Comparison of ENCODE assay signal across 31 mouse cellular contexts in the genomic region with DNA sequence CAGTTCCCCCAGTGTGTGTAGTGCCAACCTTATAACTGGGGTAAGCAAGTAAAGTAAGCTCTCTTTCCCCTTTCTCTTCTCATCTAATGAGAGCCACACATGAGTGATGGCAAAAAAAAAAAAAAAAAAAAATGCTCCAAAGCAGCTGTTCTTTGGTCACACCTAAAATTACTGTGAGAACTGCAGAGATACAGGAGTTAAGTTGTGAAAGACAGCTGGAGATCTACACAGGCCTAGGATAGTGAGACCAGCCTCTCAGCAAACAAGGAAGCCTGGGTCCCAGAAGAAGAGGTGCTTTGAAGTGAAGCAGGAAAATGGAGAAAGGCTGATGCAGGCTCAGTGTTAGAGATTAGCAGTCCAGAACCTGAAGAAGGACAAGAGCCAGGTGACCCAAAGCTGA. TPM values are rescaled to one million over a fixed set of nuclear protein-coding genes. Genes with fewer than 3 reads are reported as not detected.
DNase-seq lines count a peak whose midpoint lies in the region; ATAC-seq lines count a peak whose summit lies in the region.
"Had no signal": no experiment of that assay in that cellular context is flagged by ENCODE, and none has a peak within 500 bp of the region (broad histone marks: within the 10 kb centered on the region; RNA-seq: fewer than 3 reads in every experiment).

No protein-coding gene starts in this region.

- H3K4me1 ChIP-seq in kidney, embryonic 14.5 days (ENCODE audit: control insufficient read depth, insufficient read depth, low read length): no peaks in the 10 kb centered on the region; the same call in 1 of the 2 replicates
- H3K4me1 ChIP-seq in midbrain, embryonic 12.5 days: peaks cover 6% of the 10 kb centered on the region; the same call in 1 of the 2 replicates
- no peaks in the 10 kb centered on the region for H3K4me1 ChIP-seq in midbrain, embryonic 11.5 days (ENCODE audit: control insufficient read depth, insufficient read depth, low read length)
- no peaks in the 10 kb centered on the region for H3K4me1 ChIP-seq in midbrain, embryonic 14.5 days (ENCODE audit: control insufficient read depth, insufficient read depth, low read length)
- no peaks in the 10 kb centered on the region for H3K4me1 ChIP-seq in hindbrain, embryonic 10.5 days (replicated peaks)
- H3K4me1 ChIP-seq: limb, embryonic 15.5 days had no signal

- H3K27ac ChIP-seq in kidney, embryonic 14.5 days (ENCODE audit: low read depth, low read length): peak overlapping the region; percentile 51; the same call in 1 of the 2 replicates
- H3K27ac ChIP-seq in midbrain, embryonic 12.5 days (replicated peaks): peak overlapping the region; percentile 68
- H3K27ac ChIP-seq in midbrain, embryonic 11.5 days (ENCODE audit: low read depth, low read length): no peak overlapping the region
- H3K27ac ChIP-seq in midbrain, embryonic 14.5 days (replicated peaks; ENCODE audit: low read depth, low read length): peak overlapping the region; percentile 70
- H3K27ac ChIP-seq in hindbrain, embryonic 10.5 days: no peak overlapping the region
- H3K27ac ChIP-seq: embryonic facial prominence, embryonic 12.5 days; forebrain, embryonic 13.5 days; layer of hippocampus, adult 2 months; left cerebral cortex, adult 2 months; limb, embryonic 15.5 days; liver, embryonic 14.5 days; macrophage had no signal

- H3K36me3 ChIP-seq in kidney, embryonic 14.5 days (ENCODE audit: control insufficient read depth, insufficient read depth, low read length): no peaks in the 10 kb centered on the region
- H3K36me3 ChIP-seq in midbrain, embryonic 12.5 days: no peaks in the 10 kb centered on the region
- H3K36me3 ChIP-seq in midbrain, embryonic 11.5 days (ENCODE audit: control insufficient read depth, insufficient read depth, low read length): no peaks in the 10 kb centered on the region
- H3K36me3 ChIP-seq in midbrain, embryonic 14.5 days (ENCODE audit: control insufficient read depth, insufficient read depth, low read length): no peaks in the 10 kb centered on the region
- no peaks in the 10 kb centered on the region for H3K36me3 ChIP-seq in hindbrain, embryonic 10.5 days
- H3K36me3 ChIP-seq: embryonic facial prominence, embryonic 12.5 days; limb, embryonic 15.5 days had no signal

- no peak overlapping the region for H3K4me2 ChIP-seq in kidney, embryonic 14.5 days (replicated peaks; ENCODE audit: low read depth, low read length)
- H3K4me2 ChIP-seq in midbrain, embryonic 12.5 days (replicated peaks): no peak overlapping the region
- H3K4me2 ChIP-seq in midbrain, embryonic 11.5 days: no peak overlapping the region
- no peak overlapping the region for H3K4me2 ChIP-seq in midbrain, embryonic 14.5 days (ENCODE audit: low read length)
- H3K4me2 ChIP-seq: embryonic facial prominence, embryonic 12.5 days; forebrain, embryonic 13.5 days; limb, embryonic 15.5 days had no signal

- H3K9me3 ChIP-seq in kidney, embryonic 14.5 days (ENCODE audit: control insufficient read depth, low read length): no peaks in the 10 kb centered on the region
- H3K9me3 ChIP-seq in midbrain, embryonic 12.5 days: no peaks in the 10 kb centered on the region
- no peaks in the 10 kb centered on the region for H3K9me3 ChIP-seq in midbrain, embryonic 11.5 days (ENCODE audit: control insufficient read depth, low read length)
- H3K9me3 ChIP-seq in midbrain, embryonic 14.5 days (ENCODE audit: control insufficient read depth, low read length): no peaks in the 10 kb centered on the region
- H3K9me3 ChIP-seq in hindbrain, embryonic 10.5 days: no peaks in the 10 kb centered on the region
- H3K9me3 ChIP-seq: embryonic facial prominence, embryonic 12.5 days; forebrain, embryonic 13.5 days; limb, embryonic 15.5 days had no signal

- DNase-seq in kidney, adult 11 months: no peak
- DNase-seq in midbrain, embryonic 11.5 days (ENCODE audit: low spot score, missing footprints): no peak
- no peak for DNase-seq in midbrain, embryonic 14.5 days
- no peak for DNase-seq in hindbrain, embryonic 10.5 days (ENCODE audit: low spot score)
- DNase-seq: adrenal gland, postnatal 14 days; cerebellum, adult 11 months; cerebellum, adult 9-10 months; cerebellum, postnatal 36 days; gastrocnemius, postnatal 36 days; heart, postnatal 14 days; kidney, adult 8-10 months; lung, adult 2 months; thymus, postnatal 14 days had no signal

- no peaks in the 10 kb centered on the region for H3K27me3 ChIP-seq in kidney, embryonic 14.5 days (ENCODE audit: control insufficient read depth, insufficient read depth, low read length)
- no peaks in the 10 kb centered on the region for H3K27me3 ChIP-seq in midbrain, embryonic 12.5 days
- H3K27me3 ChIP-seq in midbrain, embryonic 11.5 days (ENCODE audit: control insufficient read depth, insufficient read depth, low read length): no peaks in the 10 kb centered on the region
- H3K27me3 ChIP-seq in midbrain, embryonic 14.5 days (ENCODE audit: control insufficient read depth, insufficient read depth, low read length): no peaks in the 10 kb centered on the region
- H3K27me3 ChIP-seq in hindbrain, embryonic 10.5 days (ENCODE audit: insufficient read depth, poor library complexity, severe bottlenecking): no peaks in the 10 kb centered on the region
- H3K27me3 ChIP-seq: embryonic facial prominence, embryonic 12.5 days; forebrain, embryonic 13.5 days; limb, embryonic 15.5 days had no signal

- ATAC-seq in kidney, embryonic 14.5 days (ENCODE audit: low FRiP score, low TSS enrichment): 0 out of 2 replicates have a peak, but pooled peaks have one; percentile 11
- ATAC-seq in midbrain, embryonic 12.5 days (ENCODE audit: low FRiP score, low read depth): no peak; the same call in 1 of the 2 replicates
- no peak for ATAC-seq in midbrain, embryonic 11.5 days (ENCODE audit: low FRiP score)
- ATAC-seq in midbrain, embryonic 14.5 days (ENCODE audit: low FRiP score, low TSS enrichment): no peak
- ATAC-seq in frontal cortex, adult (ENCODE audit: low TSS enrichment): no peak
- ATAC-seq: CD4-positive, CD25-positive, alpha-beta regulatory T cell, adult 4 months; hindbrain, embryonic 16.5 days had no signal

- H3K9ac ChIP-seq in kidney, embryonic 14.5 days (ENCODE audit: low read depth, low read length): no peak overlapping the region
- no peak overlapping the region for H3K9ac ChIP-seq in midbrain, embryonic 12.5 days (replicated peaks)
- no peak overlapping the region for H3K9ac ChIP-seq in midbrain, embryonic 11.5 days (ENCODE audit: low read length)
- no peak overlapping the region for H3K9ac ChIP-seq in midbrain, embryonic 14.5 days (replicated peaks; ENCODE audit: low read length)
- H3K9ac ChIP-seq: embryonic facial prominence, embryonic 12.5 days; forebrain, embryonic 13.5 days; limb, embryonic 15.5 days; liver, embryonic 14.5 days had no signal

- no peak overlapping the region for H3K4me3 ChIP-seq in kidney, embryonic 14.5 days (ENCODE audit: low read length)
- H3K4me3 ChIP-seq in midbrain, embryonic 12.5 days: no peak overlapping the region
- no peak overlapping the region for H3K4me3 ChIP-seq in midbrain, embryonic 11.5 days (ENCODE audit: low read depth, low read length)
- no peak overlapping the region for H3K4me3 ChIP-seq in midbrain, embryonic 14.5 days (replicated peaks; ENCODE audit: low read depth, low read length)
- no peak overlapping the region for H3K4me3 ChIP-seq in hindbrain, embryonic 10.5 days
- H3K4me3 ChIP-seq: embryonic facial prominence, embryonic 12.5 days; erythroblast, embryonic 14.5 days; forebrain, embryonic 13.5 days; layer of hippocampus, adult 2 months; left cerebral cortex, adult 2 months; limb, embryonic 15.5 days had no signal

RNA-seq across cellular contexts. Expression of gene Nobox, which starts 3.2 kb away (rescaled TPM):
- 0.20 TPM in 1 of 2 replicates, not detected in the other for polyA plus RNA-seq in kidney, embryonic 14.5 days (2014; fragmentation: Nextera tagmentation; extraction: Ambion mirVana)
- polyA plus RNA-seq in midbrain, embryonic 12.5 days (2016; fragmentation: Nextera tagmentation; extraction: Ambion mirVana): not detected in 2 replicates
- not detected in 2 replicates for polyA plus RNA-seq in midbrain, embryonic 11.5 days (2014; fragmentation: Nextera tagmentation; extraction: Ambion mirVana)
- not detected in 2 replicates for polyA plus RNA-seq in midbrain, embryonic 14.5 days (2014; fragmentation: Nextera tagmentation; extraction: Ambion mirVana)
- polyA plus RNA-seq in hindbrain, embryonic 10.5 days (2016; fragmentation: Nextera tagmentation; extraction: Ambion mirVana): 0.10 TPM in 1 of 2 replicates, not detected in the other
- polyA plus RNA-seq: CD4-positive, CD25-positive, alpha-beta regulatory T cell, adult 4 months; embryonic facial prominence, embryonic 12.5 days; erythroblast, embryonic 14.5 days; forebrain, embryonic 13.5 days; hindbrain, embryonic 11.5 days; hindbrain, embryonic 16.5 days; intestine, embryonic 14.5 days; limb, embryonic 15.5 days; macrophage; neural tube, embryonic 14.5 days; small intestine, adult 2 months; stomach, embryonic 14.5 days had no signal

RNA-seq across cellular contexts. Expression of gene Arhgef5, which starts 47.2 kb away (rescaled TPM):
- polyA plus RNA-seq in kidney, embryonic 14.5 days (2014; fragmentation: Nextera tagmentation; extraction: Ambion mirVana): 12.5 and 13.7 TPM in 2 replicates
- 2.8 and 3.2 TPM in 2 replicates for polyA plus RNA-seq in midbrain, embryonic 12.5 days (2016; fragmentation: Nextera tagmentation; extraction: Ambion mirVana)
- polyA plus RNA-seq in midbrain, embryonic 11.5 days (2014; fragmentation: Nextera tagmentation; extraction: Ambion mirVana): 2.7 and 2.8 TPM in 2 replicates
- polyA plus RNA-seq in midbrain, embryonic 14.5 days (2014; fragmentation: Nextera tagmentation; extraction: Ambion mirVana): 0.89 and 2.6 TPM in 2 replicates
- polyA plus RNA-seq in hindbrain, embryonic 10.5 days (2016; fragmentation: Nextera tagmentation; extraction: Ambion mirVana): 3.1 and 4.8 TPM in 2 replicates
- polyA plus RNA-seq: erythroblast, embryonic 14.5 days had no signal

Comparison
In these comparisons a context has a peak if more than half of its experiments do, and no peak if none do; other contexts are left out.
1. H3K27ac ChIP-seq: peak in kidney, embryonic 14.5 days (single experiment), midbrain, embryonic 12.5 days (single experiment) and midbrain, embryonic 14.5 days (single experiment); none in midbrain, embryonic 11.5 days (single experiment) and hindbrain, embryonic 10.5 days (single experiment).